Mouse (Mus musculus) limb, embryonic 10.5 days (tissue): ENCODE results near the gene Spata6. TPM values are rescaled to one million over a fixed set of nuclear protein-coding genes. Genes with fewer than 3 reads are reported as not detected.
A peak's percentile ranks its signal among the peaks of the same experiment; 100 is the strongest.

Experiments used
- DNase-seq: peaks from one replicate; pipeline ENCODE4 v3.0.0-alpha.2; 2017; ENCODE audit warnings: low spot score
- H3K27ac ChIP-seq: fragments of 300-500 bp; sonication (generic); 2 replicates; pipeline ENCODE4 v1.5.1; 2016; ENCODE audit warnings: mild to moderate bottlenecking
- H3K27me3 ChIP-seq: fragments of 300-500 bp; sonication (generic); 2 replicates; pipeline ENCODE4 v1.6.1; 2016; ENCODE audit warnings: low read depth, mild to moderate bottlenecking; ENCODE audit not compliant: poor library complexity, severe bottlenecking
- H3K36me3 ChIP-seq: fragments of 300-500 bp; sonication (generic); 2 replicates; pipeline ENCODE4 v1.6.1; 2016; ENCODE audit warnings: mild to moderate bottlenecking, moderate library complexity
- H3K4me1 ChIP-seq: fragments of 300-500 bp; sonication (generic); 2 replicates; pipeline ENCODE4 v1.6.1; 2016
- H3K4me3 ChIP-seq: fragments of 300-500 bp; sonication (generic); 2 replicates; pipeline ENCODE4 v1.5.1; 2016; ENCODE audit warnings: mild to moderate bottlenecking, moderate library complexity
- H3K9me3 ChIP-seq: fragments of 300-500 bp; sonication (generic); replicated peaks from 2 replicates; pipeline ENCODE4 v1.6.1; 2016; ENCODE audit warnings: mild to moderate bottlenecking
- WGBS: fragments of 180-500 bp; shearing (Covaris S2); methylation state at CpG from one replicate; pipeline ENCODE4 v1.1.7; 2016; 5-methylcytosine and 5-hydroxymethylcytosine counted together
- polyA plus RNA-seq: library from polyadenylated mRNA; unstranded; fragments of >200 nt; fragmentation: Nextera tagmentation; extraction: Ambion mirVana; gene quantifications from 2 replicates; pipeline ENCODE4 v1.2.1, GENCODE M21; 2016

Spata6 gene
- 28.9 and 36.7 TPM in 2 replicates for polyA plus RNA-seq

GRCm38 (mm10) chr4:111719776-111720661, at the start of gene Spata6:
Gene Spata6, plus strand, starts transcription at chr4:111719984.
- no peaks in the 10 kb centered on the region for H3K9me3 ChIP-seq
- peak within 1 kb of the TSS; percentile 98 for H3K4me3 ChIP-seq
- under 1% methylated on average over 50 of the region's 50 CpGs for WGBS
- peaks cover 16% of the 10 kb centered on the region for H3K4me1 ChIP-seq
- H3K27me3 ChIP-seq: no peaks in the 10 kb centered on the region
- H3K36me3 ChIP-seq: no peaks in the 10 kb centered on the region
- peak within 1 kb of the TSS; percentile 92 for H3K27ac ChIP-seq
- DNase-seq: peak; percentile 96

GRCm38 (mm10) chr4:111670566-111671421, 49.0 kb upstream of the Spata6 start:
- Histone ChIP-seq H3K9me3 (no peaks in the 10 kb centered on the region), H3K36me3 (no peaks in the 10 kb centered on the region), H3K27me3 (no peaks in the 10 kb centered on the region), H3K27ac (no peak overlapping the region), H3K4me1 (peaks cover 7% of the 10 kb centered on the region; the same call in 1 of the 2 replicates), H3K4me3 (no peak overlapping the region)
- WGBS: 33% methylated on average over 12 of the region's 12 CpGs
- no peak for DNase-seq

DNA sequence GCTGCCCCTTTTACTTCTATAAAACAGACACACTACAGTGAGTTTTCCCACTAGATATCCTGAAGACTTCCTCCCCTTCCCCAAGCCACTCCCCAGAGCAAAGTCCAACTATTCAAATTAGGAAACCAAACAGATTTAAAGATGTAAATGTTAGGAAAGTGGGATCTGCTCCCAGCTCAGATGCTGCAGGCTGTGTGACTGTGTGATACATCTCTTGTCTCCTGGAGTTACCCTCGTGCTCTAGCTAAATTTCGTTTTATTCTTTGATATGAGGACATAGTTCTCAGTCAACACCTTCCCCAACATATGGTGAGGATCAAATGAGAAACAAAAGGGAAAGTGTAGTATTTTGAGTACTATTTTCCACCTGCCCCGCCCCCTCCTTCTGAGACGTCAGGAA, 48.3 kb upstream of the Spata6 start:
- no peak overlapping the region for H3K4me3 ChIP-seq
- H3K27me3 ChIP-seq: no peaks in the 10 kb centered on the region
- DNase-seq: no peak
- peaks cover 7% of the 10 kb centered on the region; the same call in 1 of the 2 replicates for H3K4me1 ChIP-seq
- no peaks in the 10 kb centered on the region for H3K9me3 ChIP-seq
- no peak overlapping the region for H3K27ac ChIP-seq
- 56% methylated on average over 4 of the region's 4 CpGs for WGBS
- no peaks in the 10 kb centered on the region for H3K36me3 ChIP-seq

DNA sequence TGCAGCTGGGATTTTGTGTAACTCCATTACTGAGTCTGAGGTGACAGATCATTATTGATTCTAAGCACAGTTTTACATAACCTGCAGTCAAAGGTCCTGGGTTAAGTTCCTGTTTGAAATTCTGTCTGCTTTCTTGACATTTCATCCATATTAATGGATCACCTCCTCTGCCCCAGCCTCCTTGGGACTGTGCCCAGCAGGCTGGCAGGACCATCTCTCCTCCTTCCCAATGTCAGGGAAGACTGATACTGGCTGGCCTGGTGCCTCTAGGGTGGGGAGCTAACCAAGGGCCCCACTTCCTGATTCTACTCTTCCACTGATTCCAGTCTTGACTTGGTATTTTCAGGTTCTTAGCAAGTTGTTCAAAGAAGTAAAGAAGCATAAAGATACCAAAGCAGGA, 45.9 kb upstream of the Spata6 start:
- H3K9me3 ChIP-seq: no peaks in the 10 kb centered on the region
- peaks cover 7% of the 10 kb centered on the region; the same call in 1 of the 2 replicates for H3K4me1 ChIP-seq
- H3K27ac ChIP-seq: no peak overlapping the region
- no peak overlapping the region for H3K4me3 ChIP-seq
- DNase-seq: no peak
- H3K27me3 ChIP-seq: no peaks in the 10 kb centered on the region
- no peaks in the 10 kb centered on the region for H3K36me3 ChIP-seq

DNA sequence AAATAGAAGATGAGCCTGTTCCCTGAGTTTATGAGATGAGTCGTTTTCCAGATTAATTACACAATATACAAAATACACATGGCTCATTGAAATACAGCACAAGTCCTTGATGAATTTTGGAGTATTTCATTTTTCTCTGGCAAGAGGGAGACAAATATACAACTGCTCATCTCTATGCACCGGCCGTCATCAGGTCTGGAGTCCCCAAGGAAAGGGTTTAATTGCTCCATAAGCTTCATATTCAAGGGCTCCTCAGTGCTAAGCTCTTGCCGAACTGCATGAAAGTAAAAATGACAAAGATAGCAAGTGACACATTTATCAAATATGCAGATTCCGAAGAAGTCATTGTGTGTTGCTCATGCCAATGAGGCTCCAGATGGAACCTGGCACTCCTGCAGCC, 37.9 kb upstream of the Spata6 start:
- Histone ChIP-seq H3K4me3 (no peak overlapping the region), H3K27me3 (no peaks in the 10 kb centered on the region), H3K36me3 (no peaks in the 10 kb centered on the region), H3K4me1 (peaks cover 9% of the 10 kb centered on the region), H3K9me3 (no peaks in the 10 kb centered on the region), H3K27ac (no peak overlapping the region)
- DNase-seq: no peak
- 92% methylated on average over 5 of the region's 5 CpGs for WGBS

GRCm38 (mm10) chr4:111682793-111683192, 37.0 kb upstream of the Spata6 start:
- H3K27ac ChIP-seq: no peak overlapping the region
- 86% methylated on average over 3 of the region's 3 CpGs for WGBS
- no peaks in the 10 kb centered on the region for H3K9me3 ChIP-seq
- no peak overlapping the region for H3K4me3 ChIP-seq
- no peak for DNase-seq
- peaks cover 10% of the 10 kb centered on the region for H3K4me1 ChIP-seq
- H3K27me3 ChIP-seq: no peaks in the 10 kb centered on the region
- no peaks in the 10 kb centered on the region for H3K36me3 ChIP-seq

DNA sequence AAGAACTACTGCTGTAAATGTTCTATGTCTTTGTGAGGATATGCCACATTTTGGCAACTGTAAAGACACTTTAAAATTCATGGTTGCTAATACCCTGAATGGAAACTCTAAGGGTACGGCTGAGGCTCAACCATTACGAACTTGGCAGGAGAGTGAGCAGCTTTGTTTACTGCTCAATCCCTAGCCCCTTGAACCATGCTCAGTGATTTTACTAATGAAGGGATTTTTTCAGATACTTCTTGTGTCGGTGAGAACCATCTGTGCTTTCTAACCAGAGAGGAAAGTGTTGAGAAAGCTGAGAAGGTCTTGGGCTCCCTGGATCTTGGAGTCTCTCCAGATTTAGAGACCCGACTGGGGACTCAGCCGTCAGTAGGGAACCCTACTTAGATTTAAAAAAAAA, 35.9 kb upstream of the Spata6 start:
- no peak for DNase-seq

GRCm38 (mm10) chr4:111685951-111686350, 33.8 kb upstream of the Spata6 start:
- no peaks in the 10 kb centered on the region for H3K36me3 ChIP-seq
- WGBS: 81% methylated on average over 2 of the region's 2 CpGs
- no peak overlapping the region for H3K27ac ChIP-seq
- H3K27me3 ChIP-seq: no peaks in the 10 kb centered on the region
- no peak for DNase-seq
- H3K4me1 ChIP-seq: peaks cover 10% of the 10 kb centered on the region
- no peaks in the 10 kb centered on the region for H3K9me3 ChIP-seq
- H3K4me3 ChIP-seq: no peak overlapping the region

More for the DNA sequence above, 35.9 kb upstream of the Spata6 start:
- 90% methylated on average over 5 of the region's 5 CpGs for WGBS
- Histone ChIP-seq H3K36me3 (no peaks in the 10 kb centered on the region), H3K9me3 (no peaks in the 10 kb centered on the region), H3K27me3 (no peaks in the 10 kb centered on the region), H3K4me3 (no peak overlapping the region), H3K4me1 (peaks cover 10% of the 10 kb centered on the region), H3K27ac (no peak overlapping the region)

DNA sequence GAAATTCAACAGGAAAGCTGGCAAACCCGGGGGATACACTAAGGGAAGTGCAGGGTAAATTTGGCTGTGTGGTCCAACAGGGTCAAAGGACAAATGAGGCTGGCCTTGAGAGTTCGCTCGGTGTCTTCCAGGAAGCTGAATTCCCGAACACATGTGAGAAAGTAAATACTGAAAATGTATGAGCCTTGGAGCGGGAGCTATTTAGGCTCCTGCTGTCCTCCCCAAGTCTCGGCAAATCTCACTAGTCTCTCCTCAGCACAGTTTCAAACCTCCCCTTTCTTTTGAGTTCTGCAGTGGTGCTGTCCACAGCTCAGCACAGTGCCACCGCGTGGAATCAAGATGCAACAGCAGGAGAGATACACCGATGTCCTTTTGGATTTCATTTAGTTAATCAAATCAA, 32.8 kb upstream of the Spata6 start:
- Histone ChIP-seq H3K4me3 (peak overlapping the region; percentile 26), H3K4me1 (peaks cover 10% of the 10 kb centered on the region), H3K36me3 (no peaks in the 10 kb centered on the region), H3K27ac (0 out of 2 replicates have a peak overlapping the region, but pooled peaks have one; percentile 37), H3K9me3 (no peaks in the 10 kb centered on the region), H3K27me3 (no peaks in the 10 kb centered on the region)
- 9% methylated on average over 9 of the region's 9 CpGs for WGBS
- peak; percentile 68 for DNase-seq

- H3K27me3 ChIP-seq: no peaks in the 10 kb centered on the region
- H3K36me3 ChIP-seq: no peaks in the 10 kb centered on the region
- 19% methylated on average over 6 of the region's 6 CpGs for WGBS
- peaks cover 10% of the 10 kb centered on the region for H3K4me1 ChIP-seq
- peak overlapping the region; percentile 26; the same call in 1 of the 2 replicates for H3K4me3 ChIP-seq
- H3K9me3 ChIP-seq: no peaks in the 10 kb centered on the region
- peak; percentile 88 for DNase-seq
- no peak overlapping the region for H3K27ac ChIP-seq
Measured at GRCm38 (mm10) chr4:111687613-111688012, 32.2 kb upstream of the Spata6 start.

DNA sequence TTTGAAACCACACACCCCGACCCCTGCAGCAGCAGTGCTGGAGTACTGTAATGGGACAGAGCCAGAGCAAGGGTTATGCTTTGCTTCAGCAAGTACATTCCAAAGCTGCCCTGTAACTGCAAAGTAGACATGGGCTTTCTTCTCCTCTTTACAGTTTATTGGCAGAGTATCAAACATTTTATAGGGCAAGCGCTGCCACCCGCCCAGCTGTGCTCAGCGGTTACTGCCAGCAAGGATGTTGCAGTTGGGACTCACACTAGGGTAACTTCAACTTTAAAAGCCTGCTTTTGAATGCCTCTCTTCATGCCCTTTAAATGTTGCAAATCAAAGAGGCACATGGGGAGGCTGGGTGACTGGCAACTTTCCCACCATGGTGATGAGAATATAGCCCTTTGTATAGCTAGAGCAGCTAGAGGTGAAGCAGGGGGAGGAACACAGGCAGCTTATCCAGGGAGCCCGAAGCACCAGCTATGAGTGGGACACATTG, 28.7 kb upstream of the Spata6 start:
- no peaks in the 10 kb centered on the region for H3K27me3 ChIP-seq
- DNase-seq: no peak
- no peaks in the 10 kb centered on the region for H3K36me3 ChIP-seq
- no peak overlapping the region for H3K4me3 ChIP-seq
- H3K4me1 ChIP-seq: peaks cover 10% of the 10 kb centered on the region
- H3K27ac ChIP-seq: no peak overlapping the region
- 83% methylated on average over 5 of the region's 5 CpGs for WGBS
- H3K9me3 ChIP-seq: no peaks in the 10 kb centered on the region

- Histone ChIP-seq H3K4me3 (no peak overlapping the region), H3K36me3 (no peaks in the 10 kb centered on the region), H3K27ac (no peak overlapping the region), H3K9me3 (no peaks in the 10 kb centered on the region), H3K27me3 (no peaks in the 10 kb centered on the region), H3K4me1 (peaks cover 7% of the 10 kb centered on the region; the same call in 1 of the 2 replicates)
- WGBS: 51% methylated on average over 1 of the region's 1 CpGs
- no peak for DNase-seq
Measured at GRCm38 (mm10) chr4:111701381-111701780, 18.4 kb upstream of the Spata6 start.

DNA sequence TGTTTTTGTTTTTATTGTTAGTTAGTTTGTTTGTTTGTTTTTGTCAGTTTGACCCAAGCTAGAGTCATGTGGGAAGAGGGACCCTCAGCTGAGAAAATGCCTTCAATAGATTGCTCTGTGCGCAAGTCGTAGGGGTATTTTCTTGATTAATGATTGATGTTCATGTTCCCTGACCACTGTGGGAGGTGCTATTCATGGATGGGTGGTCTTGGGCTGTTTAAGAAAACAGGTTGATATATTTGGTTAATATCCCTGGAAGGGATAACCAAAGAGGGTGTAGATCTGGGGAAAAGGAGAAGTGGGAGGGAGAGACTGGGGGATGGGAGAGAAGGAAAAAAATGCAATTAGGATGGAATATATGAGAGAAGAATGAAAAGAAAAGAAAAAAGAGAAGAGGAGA, 15.7 kb upstream of the Spata6 start:
- Histone ChIP-seq H3K9me3 (no peaks in the 10 kb centered on the region), H3K27me3 (no peaks in the 10 kb centered on the region), H3K27ac (no peak overlapping the region), H3K4me1 (no peaks in the 10 kb centered on the region), H3K4me3 (no peak overlapping the region), H3K36me3 (no peaks in the 10 kb centered on the region)
- DNase-seq: no peak
- 95% methylated on average over 2 of the region's 2 CpGs for WGBS
